Mouse (Mus musculus) activated CD4-positive, CD25-positive, alpha-beta regulatory T cell, adult 4 months (primary cell): Measurements from ENCODE around the gene Zpld1. TPM values are rescaled to one million over a fixed set of nuclear protein-coding genes. Genes with fewer than 3 reads are reported as not detected.

ENCODE experiments used
- ATAC-seq: one replicate; pipeline ENCODE4 v1.8.0; 2017
- polyA plus RNA-seq, 2 experiments: library from polyadenylated mRNA; unstranded; fragments of 100-300 nt; shearing (Covaris generic); gene quantifications; one replicate each; pipeline ENCODE4 v1.2.1; 2017

The Zpld1 gene
- not detected for polyA plus RNA-seq

- ATAC-seq, result no peak
Observed at GRCm38 (mm10) chr16:55297886-55298285, at the start of gene Zpld1. Zpld1 (minus strand) TSS chr16:55297986.

DNA sequence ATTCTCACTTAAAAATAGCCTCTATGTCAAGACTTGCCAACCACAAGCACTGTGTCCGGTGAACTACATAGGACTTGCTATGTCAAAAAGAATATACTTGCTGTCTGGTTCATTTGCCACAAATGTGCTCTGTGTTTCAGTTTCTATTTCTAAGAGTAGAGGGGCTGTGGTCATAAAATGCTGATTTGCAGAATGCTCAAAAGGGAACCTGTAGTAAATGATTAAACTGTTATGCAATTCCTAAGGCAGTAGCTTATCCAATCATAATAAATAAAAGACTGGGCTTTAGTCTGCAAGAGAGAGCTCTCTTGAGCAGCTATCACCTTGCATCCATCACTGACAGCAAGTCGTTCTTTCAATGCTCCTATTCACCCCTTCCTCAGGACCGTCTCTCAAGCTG is 47.9 kb upstream of the Zpld1 start:
- ATAC-seq, result no peak

DNA sequence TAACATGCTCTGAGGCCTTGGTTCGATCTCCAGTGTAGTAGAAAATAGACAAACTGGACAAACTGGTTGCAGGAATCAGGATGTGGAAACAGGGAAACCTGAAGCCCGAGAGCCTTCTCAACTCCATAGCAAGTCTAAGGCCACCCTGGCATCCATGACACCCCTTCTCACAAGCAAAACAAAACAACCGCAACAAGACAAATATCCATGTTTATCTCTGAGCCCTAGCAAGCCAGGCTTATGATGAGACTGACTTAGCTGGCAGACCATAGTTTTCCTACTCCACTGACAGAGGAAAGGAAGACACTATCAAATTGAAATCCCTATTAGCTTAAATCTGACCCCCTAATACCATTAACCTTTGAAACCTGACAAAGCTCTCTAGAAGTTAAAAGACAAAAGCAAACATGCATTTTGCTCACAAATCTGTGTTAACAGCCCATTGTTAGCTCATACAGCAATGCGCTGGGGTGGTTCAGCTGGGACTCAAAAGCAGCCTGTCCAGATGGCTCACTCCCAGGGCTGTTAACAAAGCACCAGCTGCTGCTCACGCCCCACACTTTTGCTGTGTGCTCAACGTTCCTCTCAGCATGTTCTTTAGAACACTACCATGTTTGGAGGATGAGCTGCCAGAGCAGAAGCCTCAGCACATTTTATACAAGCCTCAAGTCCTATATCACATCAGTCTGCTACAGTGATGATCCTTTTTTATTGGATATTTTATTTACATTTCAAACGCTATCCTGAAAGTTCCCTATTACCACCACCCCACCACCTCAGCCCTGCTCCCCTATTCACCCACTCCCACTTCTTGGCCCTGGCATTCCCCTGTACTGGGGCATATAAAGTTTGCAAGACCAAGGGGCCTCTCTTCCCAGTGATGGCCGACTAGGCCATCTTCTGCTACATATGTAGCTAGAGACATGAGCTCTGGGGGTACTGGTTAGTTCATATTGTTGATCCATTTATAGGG is 24.0 kb upstream of the Zpld1 start:
- ATAC-seq, result no peak

DNA sequence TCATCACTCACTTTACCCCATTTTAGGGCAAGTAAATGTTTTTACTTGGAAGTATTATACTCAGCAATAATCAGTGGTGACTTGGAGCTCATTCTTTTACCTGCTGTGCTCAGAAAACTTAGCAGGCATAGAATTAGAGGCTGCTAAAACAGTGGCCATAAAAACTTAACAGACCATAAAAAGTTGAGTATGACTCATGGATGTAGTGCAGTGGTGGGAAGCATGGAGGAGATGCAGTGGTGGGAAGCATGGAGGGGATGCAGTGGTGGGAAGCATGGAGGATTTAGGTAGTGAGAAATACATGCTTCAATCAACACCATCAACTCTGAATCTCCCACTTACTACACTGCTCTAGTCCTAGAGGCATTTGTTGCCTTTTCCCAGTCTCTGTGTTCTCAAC is 19.2 kb upstream of the Zpld1 start:
- no peak for ATAC-seq

DNA sequence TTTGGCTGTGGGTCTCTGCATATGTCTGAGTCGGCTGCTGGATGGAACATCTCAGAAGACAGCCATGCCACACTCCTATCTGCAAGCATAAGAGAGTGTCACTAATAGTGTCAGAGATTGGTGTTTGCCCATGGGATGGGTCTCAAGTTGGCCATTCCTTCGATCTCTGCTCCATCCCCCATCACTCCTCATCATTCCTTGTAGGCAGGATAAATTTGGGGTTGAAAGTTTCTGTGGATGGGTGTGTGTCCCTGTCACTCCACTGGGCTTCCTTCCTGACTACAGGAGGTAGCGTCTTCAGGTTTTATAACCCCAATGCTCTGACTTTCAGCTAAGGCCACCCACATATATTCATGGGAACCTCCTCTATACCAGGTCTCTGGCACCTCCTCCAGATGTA is 14.3 kb upstream of the Zpld1 start:
- ATAC-seq, result no peak

GRCm38 (mm10) chr16:55282696-55283095 is 15.1 kb downstream of the Zpld1 start:
- ATAC-seq, result no peak

GRCm38 (mm10) chr16:55277447-55277846 is 20.3 kb downstream of the Zpld1 start:
- no peak for ATAC-seq

DNA sequence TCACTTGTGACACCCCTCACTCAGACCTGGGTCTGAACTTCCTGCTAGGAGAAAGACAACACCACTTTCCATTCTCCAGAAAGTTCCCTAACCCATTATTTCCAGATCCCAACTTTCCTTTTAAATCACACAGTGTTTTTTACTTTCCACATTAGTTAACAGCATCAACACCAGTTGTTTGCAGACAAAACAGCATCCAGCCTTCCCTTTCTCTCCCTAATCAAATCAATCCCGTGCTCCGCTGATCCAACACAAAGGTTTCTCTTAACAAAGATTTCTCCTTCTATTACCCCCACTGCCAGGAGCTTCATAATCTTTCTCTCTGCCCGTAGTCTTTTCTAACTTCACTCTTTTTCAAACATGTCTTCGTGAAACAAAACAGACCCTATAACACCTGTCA is 32.5 kb downstream of the Zpld1 start:
- ATAC-seq, result no peak

DNA sequence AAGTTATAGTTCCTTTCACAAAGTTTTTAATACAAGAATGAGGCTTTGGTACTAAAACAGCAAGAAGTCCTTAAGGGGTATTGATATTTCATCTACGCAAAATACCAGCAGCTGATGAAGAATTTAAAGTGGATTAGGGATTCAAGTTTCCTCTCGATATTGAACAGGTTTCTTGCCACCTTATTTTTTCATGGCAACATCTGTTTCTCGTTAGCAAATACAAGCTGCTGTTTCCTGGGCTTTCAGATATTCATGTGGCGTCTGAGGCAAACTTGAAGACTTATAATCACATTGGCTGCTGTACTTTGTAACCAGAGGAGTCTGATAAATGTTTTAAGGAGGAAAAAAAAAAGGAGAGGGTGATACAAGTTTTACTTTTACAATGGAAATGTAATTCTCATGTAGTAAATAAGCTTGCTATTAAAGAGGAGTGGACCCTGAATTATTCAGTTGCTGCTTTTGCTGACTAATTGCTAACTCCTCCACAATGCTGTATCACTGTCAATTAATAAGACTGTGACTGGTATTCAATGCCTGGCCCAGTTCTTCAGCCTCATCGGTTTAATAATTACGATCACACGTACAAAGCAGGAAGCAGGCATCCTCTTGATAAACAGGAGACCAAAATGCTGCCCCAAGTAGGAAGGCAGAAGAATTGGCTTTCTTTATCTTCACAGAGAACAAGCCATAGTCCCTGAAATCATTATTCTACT is 36.8 kb downstream of the Zpld1 start:
- ATAC-seq, result no peak

GRCm38 (mm10) chr16:55259719-55260118 is 38.1 kb downstream of the Zpld1 start:
- no peak for ATAC-seq

GRCm38 (mm10) chr16:55240996-55241395 is 56.8 kb downstream of the Zpld1 start:
- no peak for ATAC-seq

DNA sequence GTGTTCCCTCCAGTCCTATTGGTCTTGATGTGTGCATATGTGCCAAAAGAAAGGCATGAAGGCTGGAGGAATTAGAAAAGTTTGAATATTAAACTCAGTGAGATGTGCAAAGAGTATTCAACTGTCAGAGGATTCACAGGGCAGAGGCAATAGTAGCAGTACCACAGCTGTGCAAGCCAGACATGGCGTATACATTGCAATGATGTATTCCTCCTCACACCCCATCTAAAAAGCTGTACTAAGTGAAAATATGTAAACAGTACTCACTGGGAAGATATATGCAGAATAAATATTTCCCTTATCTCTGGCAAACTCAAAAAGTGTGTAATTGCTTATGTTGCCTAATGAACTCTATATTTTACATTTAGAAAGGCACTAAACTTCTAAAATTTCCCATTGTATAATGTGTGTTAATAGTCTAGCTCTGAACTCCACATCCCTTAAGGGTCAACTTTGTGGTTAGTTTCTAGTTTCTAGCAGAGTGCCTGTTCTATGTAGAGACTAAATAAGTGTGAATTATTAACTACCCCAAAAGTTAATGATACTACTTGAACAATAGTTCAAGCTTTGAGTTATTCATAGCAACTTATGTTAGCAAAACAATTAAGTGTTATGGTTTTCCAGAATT is 68.7 kb downstream of the Zpld1 start:
- no peak for ATAC-seq

DNA sequence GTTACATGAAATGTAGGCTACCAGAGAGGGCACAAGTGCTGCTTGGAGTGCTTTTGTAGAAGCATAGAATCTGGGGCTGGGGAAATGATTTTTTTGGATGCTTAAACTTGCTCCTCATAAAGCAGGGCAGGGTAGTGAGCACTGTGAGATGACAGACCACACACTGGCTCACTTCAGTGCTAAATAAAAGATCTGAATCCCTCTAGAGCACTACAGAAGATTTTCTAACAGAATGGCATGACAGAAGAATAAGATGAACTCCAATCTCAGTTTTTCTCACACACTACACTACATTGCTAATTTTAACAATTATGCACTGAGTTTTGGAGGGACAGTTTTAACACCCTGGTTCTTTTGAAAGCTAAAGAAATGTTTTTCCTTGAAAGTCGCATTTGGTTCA is 93.8 kb downstream of the Zpld1 start:
- ATAC-seq, result no peak

- ATAC-seq, result no peak
Observed at GRCm38 (mm10) chr16:55190397-55190796, 107.4 kb downstream of the Zpld1 start.

GRCm38 (mm10) chr16:55185370-55185769 is 112.4 kb downstream of the Zpld1 start:
- no peak for ATAC-seq
